Mouse (Mus musculus) hindbrain, embryonic 16.5 days (tissue): ENCODE data around the gene Rnf169. TPM values are rescaled to one million over a fixed set of nuclear protein-coding genes. Genes with fewer than 3 reads are reported as not detected.

Source experiments
- ATAC-seq: fragments of 200-750 bp; cut with Nextera tagmentation; 2 replicates; pipeline ENCODE4 v1.8.0; 2017; ENCODE audit warnings: moderate TSS enrichment, moderate library complexity
- H3K27ac ChIP-seq: fragments of 300-500 bp; sonication (generic); 2 replicates; pipeline ENCODE4 v1.5.1; 2014; ENCODE audit warnings: low read depth, mild to moderate bottlenecking, control low read depth, low read length, moderate library complexity
- H3K27me3 ChIP-seq: fragments of 300-500 bp; sonication (generic); replicated peaks from 2 replicates; pipeline ENCODE4 v1.6.1; 2014; ENCODE audit warnings: low read length; ENCODE audit not compliant: control insufficient read depth, insufficient read depth
- H3K36me3 ChIP-seq: fragments of 300-500 bp; sonication (generic); 2 replicates; pipeline ENCODE4 v1.6.1; 2014; ENCODE audit warnings: mild to moderate bottlenecking, low read length, moderate library complexity, mixed read lengths; ENCODE audit not compliant: control insufficient read depth, insufficient read depth
- H3K4me1 ChIP-seq: fragments of 300-500 bp; sonication (generic); 2 replicates; pipeline ENCODE4 v1.6.1; 2014; ENCODE audit warnings: low read depth, low read length; ENCODE audit not compliant: control insufficient read depth, insufficient read depth
- H3K4me2 ChIP-seq: fragments of 300-500 bp; sonication (generic); 2 replicates; pipeline ENCODE4 v1.6.1; 2014; ENCODE audit warnings: mild to moderate bottlenecking, low read length, control low read depth, moderate library complexity
- H3K4me3 ChIP-seq: fragments of 300-500 bp; sonication (generic); 2 replicates; pipeline ENCODE4 v1.5.1; 2014; ENCODE audit warnings: mild to moderate bottlenecking, low read length, control low read depth, moderate library complexity
- H3K9ac ChIP-seq: fragments of 300-500 bp; sonication (generic); 2 replicates; pipeline ENCODE4 v1.6.1; 2014; ENCODE audit warnings: low read depth, mild to moderate bottlenecking, control low read depth, low read length, moderate library complexity
- H3K9me3 ChIP-seq: fragments of 300-500 bp; sonication (generic); 2 replicates; pipeline ENCODE4 v1.6.1; 2014; ENCODE audit warnings: mild to moderate bottlenecking, low read length, moderate library complexity; ENCODE audit not compliant: control insufficient read depth
- WGBS: fragments of 180-500 bp; shearing (Covaris S2); extraction: QIAGEN DNeasy Blood & Tissue Kit; methylation state at CpG from one replicate; pipeline ENCODE4 v1.1.7; 2014; 5-methylcytosine and 5-hydroxymethylcytosine counted together
- polyA plus RNA-seq: library from polyadenylated mRNA; unstranded; fragments of >200 nt; fragmentation: Nextera tagmentation; extraction: Ambion mirVana; gene quantifications from 2 replicates; pipeline ENCODE4 v1.2.1, GENCODE M21; 2015

Rnf169 gene
- polyA plus RNA-seq, 1 experiment from 2014 or later: 4.1 TPM

DNA sequence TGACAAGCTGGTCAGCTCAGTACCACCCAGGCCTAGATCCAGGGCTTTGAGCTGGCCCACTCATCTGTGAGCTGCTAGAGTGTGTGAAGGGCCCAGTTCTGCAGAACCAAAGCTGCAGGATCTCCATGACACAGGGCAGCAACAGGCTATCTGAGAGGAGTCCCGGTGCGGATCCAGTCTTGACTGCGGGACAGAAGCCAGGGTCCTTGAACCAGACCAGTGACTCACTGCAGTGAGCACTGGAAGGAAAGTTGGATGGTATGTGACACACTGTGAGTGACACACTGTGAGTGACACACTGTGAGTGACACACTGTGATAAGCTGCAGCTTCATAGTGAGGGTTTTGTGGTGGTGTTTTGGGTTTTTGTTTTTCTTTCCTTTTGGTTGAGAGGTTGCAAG, 35.7 kb downstream of the Rnf169 start:
- Histone ChIP-seq H3K9ac (no peak overlapping the region), H3K27me3 (no peaks in the 10 kb centered on the region), H3K27ac (no peak overlapping the region), H3K36me3 (peaks cover 33% of the 10 kb centered on the region), H3K9me3 (no peaks in the 10 kb centered on the region), H3K4me3 (no peak overlapping the region), H3K4me1 (no peaks in the 10 kb centered on the region), H3K4me2 (no peak overlapping the region)
- 94% methylated on average over 3 of the region's 3 CpGs for WGBS
- ATAC-seq: no peak

DNA sequence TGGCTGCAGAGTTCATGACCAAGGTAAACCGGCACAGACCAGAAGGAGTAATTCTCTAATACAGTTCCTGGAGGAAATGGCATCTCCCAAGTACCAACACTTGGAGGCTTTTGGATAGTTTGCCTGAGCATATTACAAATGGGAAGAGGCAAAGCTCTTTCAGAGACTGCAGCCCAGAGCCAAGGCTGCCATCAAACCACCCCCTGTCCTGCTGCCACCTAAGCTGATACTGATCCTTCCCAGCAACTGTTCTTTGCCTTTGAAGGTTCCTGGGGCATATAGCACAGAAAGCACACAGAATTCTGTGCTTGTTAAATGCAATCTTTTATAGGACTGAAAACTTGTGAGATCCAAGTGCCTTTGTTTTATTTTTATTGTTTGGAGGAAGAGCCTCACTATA, 39.6 kb downstream of the Rnf169 start:
- no peak overlapping the region for H3K4me3 ChIP-seq
- H3K27me3 ChIP-seq: no peaks in the 10 kb centered on the region
- H3K4me2 ChIP-seq: no peak overlapping the region
- no peak for ATAC-seq
- H3K36me3 ChIP-seq: peaks cover 20% of the 10 kb centered on the region
- H3K9ac ChIP-seq: no peak overlapping the region
- H3K9me3 ChIP-seq: no peaks in the 10 kb centered on the region
- no peaks in the 10 kb centered on the region for H3K4me1 ChIP-seq
- no peak overlapping the region for H3K27ac ChIP-seq
- 100% methylated on average over 1 of the region's 1 CpGs for WGBS

DNA sequence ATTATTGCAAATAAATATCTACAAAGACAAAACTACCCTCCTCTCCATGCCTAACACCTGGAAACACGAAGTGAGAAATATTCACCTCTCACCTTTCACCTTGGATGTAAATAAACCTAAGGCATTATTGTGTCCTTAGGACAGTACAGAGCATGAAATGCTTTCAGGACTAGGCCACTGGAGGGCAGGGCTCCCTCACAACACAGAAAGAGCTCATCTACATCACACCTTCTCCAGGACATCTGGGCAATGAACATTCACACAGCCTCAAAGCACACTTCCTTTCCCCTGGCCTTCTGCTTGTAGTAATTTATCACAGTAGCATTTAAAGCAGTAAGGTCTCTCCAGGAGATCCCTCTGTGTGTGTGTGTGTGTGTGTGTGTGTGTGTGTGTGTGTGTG, 44.5 kb downstream of the Rnf169 start:
- no peak overlapping the region for H3K4me3 ChIP-seq
- no peaks in the 10 kb centered on the region for H3K27me3 ChIP-seq
- WGBS: 72% methylated on average over 1 of the region's 1 CpGs
- H3K36me3 ChIP-seq: peaks cover 9% of the 10 kb centered on the region
- H3K9ac ChIP-seq: no peak overlapping the region
- no peak overlapping the region for H3K4me2 ChIP-seq
- H3K9me3 ChIP-seq: no peaks in the 10 kb centered on the region
- ATAC-seq: no peak
- no peak overlapping the region for H3K27ac ChIP-seq
- no peaks in the 10 kb centered on the region for H3K4me1 ChIP-seq

- ATAC-seq: peak; percentile 56; the same call in 1 of the 2 replicates
- Histone ChIP-seq H3K9me3 (no peaks in the 10 kb centered on the region), H3K27ac (no peak overlapping the region), H3K9ac (no peak overlapping the region), H3K4me2 (no peak overlapping the region), H3K36me3 (peaks cover 22% of the 10 kb centered on the region), H3K4me3 (no peak overlapping the region), H3K4me1 (no peaks in the 10 kb centered on the region), H3K27me3 (no peaks in the 10 kb centered on the region)
- WGBS: 76% methylated on average over 10 of the region's 10 CpGs
These were observed 53.1 kb downstream of the Rnf169 start for GRCm38 (mm10) chr7:99926916-99927714.

- WGBS: 88% methylated on average over 2 of the region's 2 CpGs
- no peaks in the 10 kb centered on the region; the same call in 1 of the 2 replicates for H3K27me3 ChIP-seq
- ATAC-seq: no peak
- no peak overlapping the region for H3K4me2 ChIP-seq
- H3K36me3 ChIP-seq: peaks cover 9% of the 10 kb centered on the region; the same call in 1 of the 2 replicates
- H3K9ac ChIP-seq: no peak overlapping the region
- no peak overlapping the region for H3K27ac ChIP-seq
- no peaks in the 10 kb centered on the region for H3K9me3 ChIP-seq
- H3K4me1 ChIP-seq: peaks cover 18% of the 10 kb centered on the region
- H3K4me3 ChIP-seq: no peak overlapping the region
These were observed 59.8 kb downstream of the Rnf169 start for GRCm38 (mm10) chr7:99920416-99920815.

DNA sequence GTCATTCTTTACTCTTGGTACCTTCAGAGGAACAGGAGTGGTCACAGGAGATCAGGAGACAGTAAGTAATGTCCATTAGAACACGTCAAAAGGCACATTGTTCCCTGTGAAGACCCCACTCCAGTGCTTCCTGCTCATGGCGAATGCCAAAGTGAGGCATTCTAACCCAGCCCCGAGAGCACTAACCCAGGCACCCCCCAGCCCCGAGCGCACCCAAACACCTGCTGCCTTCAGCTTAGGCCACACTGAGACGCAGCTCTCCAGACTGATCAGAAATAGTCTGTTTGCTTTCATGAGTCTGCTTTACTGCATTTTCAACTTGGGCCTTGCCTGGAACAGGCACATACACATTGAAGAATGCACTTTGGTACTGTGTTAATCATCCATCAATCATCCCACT, 60.3 kb downstream of the Rnf169 start:
- Histone ChIP-seq H3K4me1 (peaks cover 18% of the 10 kb centered on the region), H3K4me3 (no peak overlapping the region), H3K27me3 (no peaks in the 10 kb centered on the region; the same call in 1 of the 2 replicates), H3K4me2 (no peak overlapping the region), H3K9ac (no peak overlapping the region), H3K9me3 (no peaks in the 10 kb centered on the region), H3K36me3 (peaks cover 9% of the 10 kb centered on the region; the same call in 1 of the 2 replicates), H3K27ac (no peak overlapping the region)
- ATAC-seq: no peak
- WGBS: 90% methylated on average over 6 of the region's 6 CpGs

DNA sequence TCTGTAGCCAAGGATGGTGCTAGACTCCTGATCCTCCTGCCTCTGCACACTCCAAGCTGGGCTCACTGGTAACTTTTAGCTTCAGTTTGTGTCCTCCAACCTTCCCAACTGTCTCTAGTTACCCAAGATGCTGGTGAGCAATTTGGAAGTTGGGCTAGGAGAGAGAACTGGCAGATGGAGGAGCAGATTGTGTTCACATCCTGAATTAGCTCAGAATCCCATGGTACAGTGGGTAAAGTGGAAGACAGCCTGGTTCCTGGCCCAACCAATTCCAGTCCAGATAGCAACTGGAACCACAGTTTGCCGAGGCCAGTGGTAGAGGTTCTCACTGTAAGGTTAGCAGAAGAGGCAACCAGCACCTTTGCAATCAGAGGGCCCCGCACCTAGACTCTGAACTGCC, 61.1 kb downstream of the Rnf169 start:
- 0 out of 2 replicates have a peak, but pooled peaks cover 2% of the 10 kb centered on the region for H3K36me3 ChIP-seq
- no peaks in the 10 kb centered on the region; the same call in 1 of the 2 replicates for H3K27me3 ChIP-seq
- H3K9me3 ChIP-seq: no peaks in the 10 kb centered on the region
- H3K9ac ChIP-seq: no peak overlapping the region
- no peak for ATAC-seq
- H3K4me2 ChIP-seq: no peak overlapping the region
- peaks cover 18% of the 10 kb centered on the region for H3K4me1 ChIP-seq
- H3K27ac ChIP-seq: no peak overlapping the region
- WGBS: 94% methylated on average over 2 of the region's 2 CpGs
- H3K4me3 ChIP-seq: no peak overlapping the region

DNA sequence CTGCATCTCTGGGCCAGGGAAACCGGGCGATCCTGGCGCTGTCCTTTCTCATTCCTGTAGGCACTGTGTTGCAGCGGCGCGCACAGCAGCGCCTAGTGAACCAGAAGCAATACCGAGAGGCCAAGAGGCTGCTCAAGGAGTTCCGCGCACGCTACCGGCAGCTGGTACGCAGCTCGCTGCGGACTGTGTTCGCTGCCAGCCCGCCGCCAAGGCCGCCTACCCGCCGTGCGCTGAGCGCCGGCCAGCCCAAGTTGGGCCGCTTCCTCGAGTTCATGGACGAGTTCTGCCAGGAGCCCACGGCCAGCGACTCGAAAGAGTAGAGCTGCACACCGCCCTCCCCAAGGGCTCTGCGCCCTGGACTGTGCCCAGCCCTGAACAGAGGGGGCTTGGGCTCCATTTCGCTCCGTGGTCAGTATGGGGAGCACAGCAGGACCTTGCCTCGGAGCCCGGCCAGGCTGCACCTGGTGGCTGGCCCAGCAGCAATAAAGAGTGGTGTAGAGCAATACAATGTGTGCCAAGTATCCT, 62.9 kb downstream of the Rnf169 start:
- Histone ChIP-seq H3K4me1 (peaks cover 18% of the 10 kb centered on the region), H3K27ac (peak overlapping the region; percentile 5; the same call in 1 of the 2 replicates), H3K27me3 (no peaks in the 10 kb centered on the region; the same call in 1 of the 2 replicates), H3K9me3 (no peaks in the 10 kb centered on the region), H3K4me2 (peak overlapping the region; percentile 71), H3K36me3 (no peaks in the 10 kb centered on the region), H3K9ac (peak overlapping the region; percentile 41), H3K4me3 (peak overlapping the region; percentile 35)
- peak; percentile 81 for ATAC-seq
- WGBS: 2% methylated on average over 35 of the region's 36 CpGs

GRCm38 (mm10) chr7:99916741-99917319, 63.4 kb downstream of the Rnf169 start:
- 4% methylated on average over 22 of the region's 22 CpGs for WGBS
- ATAC-seq: peak; percentile 49
- Histone ChIP-seq H3K9ac (peak overlapping the region; percentile 41; the same call in 1 of the 2 replicates), H3K4me1 (peaks cover 18% of the 10 kb centered on the region), H3K36me3 (no peaks in the 10 kb centered on the region), H3K4me2 (peak overlapping the region; percentile 71), H3K27me3 (no peaks in the 10 kb centered on the region; the same call in 1 of the 2 replicates), H3K27ac (no peak overlapping the region; the same call in 1 of the 2 replicates), H3K4me3 (peak overlapping the region; percentile 35), H3K9me3 (no peaks in the 10 kb centered on the region)
